Mouse (Mus musculus) olfactory bulb, adult 2 months (tissue): Measurements from ENCODE around the gene Tbata.

Source experiments
- CTCF ChIP-seq: fragments of 200-500 bp; IDR thresholded peaks from 2 replicates; pipeline ENCODE4 v1.5.1; 2012; ENCODE audit warnings: low read depth, mild to moderate bottlenecking, low read length, moderate library complexity; ENCODE audit not compliant: insufficient read depth
- POLR2A ChIP-seq: fragments of 200-500 bp; IDR thresholded peaks from 2 replicates; pipeline ENCODE4 v1.6.1; 2012; ENCODE audit warnings: mild to moderate bottlenecking, low read depth, low read length, moderate library complexity; ENCODE audit not compliant: insufficient read depth

DNA sequence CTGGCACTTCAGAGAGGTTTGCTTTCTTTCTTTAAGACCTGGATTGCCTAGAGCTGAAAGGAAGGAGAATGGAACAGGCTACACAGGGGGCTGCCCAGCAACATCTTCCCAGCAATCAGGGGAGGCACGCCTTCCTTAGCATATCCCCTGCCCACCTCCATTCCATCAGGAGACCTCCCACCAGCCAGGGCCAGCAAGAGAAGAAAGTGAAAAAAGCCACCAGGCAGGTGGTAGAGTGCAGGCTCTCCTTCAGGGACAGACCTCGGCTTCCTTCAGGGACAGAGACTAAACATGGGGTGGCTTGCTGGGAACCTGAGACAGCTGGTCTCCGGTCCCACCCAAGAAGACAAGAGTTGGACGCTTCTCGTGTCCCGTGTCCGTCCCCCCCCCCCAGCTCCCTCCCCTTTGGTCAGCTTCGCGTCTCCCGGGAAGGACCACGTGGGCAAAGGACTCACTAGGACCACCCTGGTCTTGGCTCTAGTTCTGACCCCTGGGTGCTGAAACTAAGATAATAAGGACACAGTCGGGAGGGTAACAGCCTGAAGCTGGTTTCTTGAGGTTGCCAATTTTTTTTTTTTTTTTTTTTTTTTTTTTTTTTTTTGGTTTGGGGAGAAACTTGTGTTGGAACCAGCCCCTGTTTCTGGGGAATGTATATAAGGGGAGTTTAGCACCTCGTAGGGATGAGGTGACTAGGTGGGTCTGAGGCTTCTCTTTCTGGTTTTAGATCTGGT, 3.1 kb downstream of the Tbata start:
- TF ChIP-seq CTCF: no peak
- no peak for TF ChIP-seq POLR2A
